Mouse (Mus musculus) cerebellum, adult 8-10 months (tissue): ENCODE results near the gene Cd24a.

ENCODE experiments used
- DNase-seq: peaks from one replicate; pipeline ENCODE4 v3.0.0; 2022

Gene Cd24a

DNA sequence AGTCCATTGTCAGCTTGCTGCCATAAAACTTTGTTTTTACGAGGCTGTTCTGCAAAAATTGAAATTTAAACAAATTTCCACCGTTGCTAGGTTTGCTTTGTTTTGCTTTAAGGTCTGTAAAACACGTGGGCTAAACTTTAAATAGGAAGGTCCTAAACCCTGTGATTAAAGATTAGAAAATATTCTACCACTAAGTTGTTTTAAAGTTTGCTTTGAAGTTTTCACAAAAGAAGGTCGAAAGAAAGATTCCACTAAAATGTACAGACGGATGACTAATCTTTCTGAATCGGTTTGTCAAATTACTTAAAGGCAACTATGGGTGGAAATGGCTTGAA lies at the start of gene Cd24a:
Gene Cd24a (plus strand): TSS at position 288 of the 335 bp plus-strand sequence.
- DNase-seq = no peak

DNA sequence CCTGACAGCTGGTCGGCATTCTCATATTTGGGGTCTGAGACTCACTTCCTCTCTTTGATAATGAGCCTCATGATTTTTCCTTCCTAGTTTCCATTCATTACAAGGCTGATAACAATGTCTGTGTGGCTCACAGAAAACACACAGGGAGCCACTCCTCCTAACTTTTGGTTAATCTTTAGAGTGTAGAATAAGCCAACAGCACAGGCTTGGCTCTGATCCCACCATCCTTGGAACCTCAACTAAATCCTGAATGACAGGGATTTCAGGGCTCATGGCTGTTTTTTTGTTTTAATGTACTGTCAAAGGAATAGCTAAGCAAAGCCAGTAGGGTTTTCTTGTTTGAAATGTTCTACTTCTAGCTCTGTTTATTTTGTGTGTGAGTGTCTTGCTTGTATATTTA lies 43.7 kb upstream of the Cd24a start:
- DNase-seq = no peak

DNA sequence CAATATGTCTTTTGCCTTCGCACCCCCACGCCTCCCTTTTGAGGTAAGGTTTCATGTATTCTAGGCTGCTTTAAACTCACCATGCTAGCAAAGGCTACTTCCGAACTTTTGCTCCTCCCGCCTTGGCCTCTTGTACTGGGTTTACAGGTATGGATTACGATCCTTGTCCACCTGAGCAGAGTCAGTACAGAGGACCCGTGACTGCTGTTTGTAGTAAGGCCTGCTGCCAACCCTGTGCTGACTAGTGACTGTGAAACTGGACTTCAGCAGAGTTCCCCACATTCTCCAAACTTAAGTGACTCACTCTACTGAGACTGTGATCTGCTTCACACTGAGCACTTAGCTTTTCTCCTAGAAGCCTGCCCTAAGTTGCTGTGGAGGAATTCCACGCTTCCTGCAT lies 40.4 kb upstream of the Cd24a start:
- no peak for DNase-seq

DNA sequence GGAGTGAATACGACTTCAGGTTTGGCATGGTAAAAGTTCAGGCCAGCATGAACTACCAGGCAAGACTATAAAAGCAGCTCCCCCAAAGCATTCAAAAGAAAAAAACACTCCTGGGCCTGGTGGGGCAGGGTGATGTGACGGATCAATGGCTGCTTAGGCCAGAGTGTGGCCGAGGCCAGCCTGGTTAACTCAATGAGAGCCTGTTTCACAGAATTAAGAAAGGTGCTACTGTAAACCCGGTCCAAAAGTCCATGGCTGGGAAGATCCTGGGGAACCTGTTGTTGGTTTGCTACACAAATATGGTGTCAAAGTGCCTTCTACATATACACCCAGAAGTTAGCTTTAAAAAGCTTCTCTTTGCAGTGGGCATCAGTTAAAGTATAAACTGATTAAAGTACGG lies 39.3 kb upstream of the Cd24a start:
- no peak for DNase-seq

DNA sequence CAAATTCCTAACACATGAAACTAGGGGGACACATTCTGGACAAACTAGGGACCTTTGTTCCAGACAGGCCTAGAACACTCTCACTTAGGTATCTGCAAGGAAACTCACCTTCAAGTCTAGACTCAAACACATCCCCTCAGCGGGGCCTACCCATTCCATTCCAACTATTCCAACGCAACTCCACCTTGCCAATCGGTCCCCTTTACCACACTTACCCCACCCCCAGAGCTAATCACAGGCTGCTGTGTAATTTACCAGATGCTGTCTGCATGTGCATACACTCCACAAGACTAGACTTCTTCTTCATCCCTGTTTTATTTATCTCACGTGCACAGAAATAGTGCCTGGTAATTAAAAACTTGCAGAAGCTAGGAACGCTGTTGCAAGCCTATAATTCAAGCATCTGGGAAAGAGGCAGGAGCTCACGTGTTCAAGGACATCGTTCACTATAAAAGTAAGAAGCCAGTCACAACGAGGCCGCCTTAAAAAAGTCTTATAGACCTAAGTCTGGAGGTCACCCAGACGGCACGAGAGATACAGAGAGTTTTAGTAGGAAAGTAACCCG lies 38.3 kb upstream of the Cd24a start:
- no peak for DNase-seq

DNA sequence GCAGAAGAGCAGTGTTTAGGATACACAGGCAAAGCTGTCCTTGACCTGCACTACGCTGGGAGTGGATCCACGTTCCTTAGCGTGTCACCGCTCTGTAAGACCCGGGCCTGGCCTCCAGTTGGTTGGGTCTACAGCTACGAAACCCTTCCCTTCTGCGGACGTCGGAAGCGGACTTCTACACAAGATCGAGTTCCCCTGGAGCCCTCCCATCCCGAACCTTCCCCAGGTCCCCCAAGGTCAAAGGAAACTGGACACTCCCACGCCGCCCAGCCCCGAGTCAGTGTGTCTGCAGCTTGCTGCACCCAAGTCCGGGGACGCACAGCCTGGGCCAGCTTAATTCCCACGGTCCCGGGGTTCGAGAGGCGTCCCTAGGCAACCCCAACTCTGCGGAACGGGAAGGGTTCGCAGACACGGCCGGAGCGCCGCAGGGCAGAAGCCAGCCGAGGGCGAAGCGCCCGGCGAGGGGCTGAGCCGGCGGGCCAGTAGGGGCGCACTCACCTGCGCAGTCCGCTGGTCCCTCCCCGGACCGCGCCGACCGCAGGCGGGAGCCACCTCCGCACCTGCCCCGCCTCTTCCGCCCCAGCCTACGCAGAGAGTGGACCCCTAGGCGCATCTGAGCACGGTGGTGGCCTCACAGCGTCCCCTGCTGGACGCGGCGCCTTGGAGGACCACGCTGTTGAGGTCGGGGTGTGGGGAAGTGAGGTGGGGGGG lies 37.5 kb upstream of the Cd24a start, which contains the start of gene 1700021F05Rik:
Gene 1700021F05Rik (minus strand): TSS at position 553 of the 711 bp plus-strand sequence.
- peak; percentile 95 for DNase-seq

DNA sequence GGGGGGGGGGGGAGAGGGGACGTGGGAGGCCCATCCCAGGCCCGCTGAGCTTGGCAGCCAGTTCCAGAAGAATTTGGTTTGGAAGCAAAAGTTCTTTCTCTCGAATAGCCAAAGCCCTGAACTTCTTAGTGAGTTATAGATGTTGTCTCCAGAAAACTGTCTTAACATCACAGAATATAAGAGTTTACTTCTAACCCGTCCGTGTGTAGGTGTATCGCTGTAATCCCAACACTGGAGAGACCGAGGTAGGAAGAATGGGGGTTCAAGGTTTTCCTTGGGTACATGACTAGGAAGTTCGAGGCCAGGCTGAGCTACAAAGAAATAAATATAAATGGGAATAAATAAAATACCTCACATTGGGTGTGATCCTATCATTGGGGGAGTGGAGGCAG lies 36.9 kb upstream of the Cd24a start:
- DNase-seq = no peak

DNA sequence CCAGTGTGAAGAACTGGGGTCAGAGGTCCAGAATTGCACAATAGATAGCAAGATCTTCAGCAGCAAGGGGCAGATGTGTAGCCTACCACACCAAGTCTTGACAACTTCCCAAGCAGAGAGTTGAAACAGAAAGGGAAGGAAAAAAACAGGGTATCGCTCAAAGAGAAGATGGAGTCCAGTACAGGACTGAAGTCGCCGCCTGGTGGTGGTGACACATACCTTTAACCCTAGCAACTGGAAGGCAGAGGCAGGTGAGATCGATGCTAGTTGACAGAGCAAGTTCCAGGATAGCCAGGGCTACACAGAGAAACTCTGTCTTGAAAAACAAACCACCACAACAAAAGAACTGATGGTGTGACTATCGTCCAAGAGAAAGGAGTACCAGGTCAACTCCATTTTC lies 28.7 kb upstream of the Cd24a start:
- DNase-seq = no peak

DNA sequence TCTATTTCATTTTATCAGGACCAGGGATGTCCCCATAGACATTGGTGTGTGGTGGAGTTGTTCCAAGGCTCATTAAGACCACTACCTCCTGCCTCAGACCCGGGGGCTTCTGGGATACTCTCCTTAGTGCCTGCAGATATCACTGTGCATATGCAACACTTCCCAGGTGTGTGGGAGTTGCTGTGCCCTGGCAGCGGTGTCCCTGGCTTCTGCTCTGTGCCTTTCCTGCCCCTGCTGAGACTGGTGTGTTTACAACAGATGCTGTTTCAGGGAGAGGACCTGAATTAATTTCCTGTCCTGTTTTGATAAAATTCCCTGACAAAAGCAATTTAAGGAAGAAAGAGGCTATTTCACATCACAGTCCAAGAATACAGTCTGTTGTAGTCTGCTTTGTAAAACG lies 27.2 kb upstream of the Cd24a start:
- DNase-seq = no peak

DNA sequence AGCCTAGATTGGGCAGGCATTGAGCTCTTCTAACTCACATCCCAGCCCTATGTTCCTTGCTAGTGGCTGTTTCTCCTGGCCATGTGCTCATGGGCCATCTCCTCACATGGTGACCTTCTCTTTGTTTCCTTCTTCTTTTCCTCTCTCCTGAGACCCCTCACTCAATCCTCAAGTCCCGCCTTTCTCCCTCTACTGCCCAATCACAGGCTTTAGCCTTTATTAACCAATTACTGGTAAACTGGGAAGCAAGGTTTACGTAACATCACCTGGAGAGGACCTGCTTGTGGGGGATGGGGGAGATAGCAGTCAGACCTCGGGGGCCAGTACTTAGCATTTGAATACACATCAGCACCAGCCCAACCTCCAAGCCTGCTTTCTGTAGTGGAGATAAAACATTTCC lies 26.7 kb upstream of the Cd24a start:
- no peak for DNase-seq

DNA sequence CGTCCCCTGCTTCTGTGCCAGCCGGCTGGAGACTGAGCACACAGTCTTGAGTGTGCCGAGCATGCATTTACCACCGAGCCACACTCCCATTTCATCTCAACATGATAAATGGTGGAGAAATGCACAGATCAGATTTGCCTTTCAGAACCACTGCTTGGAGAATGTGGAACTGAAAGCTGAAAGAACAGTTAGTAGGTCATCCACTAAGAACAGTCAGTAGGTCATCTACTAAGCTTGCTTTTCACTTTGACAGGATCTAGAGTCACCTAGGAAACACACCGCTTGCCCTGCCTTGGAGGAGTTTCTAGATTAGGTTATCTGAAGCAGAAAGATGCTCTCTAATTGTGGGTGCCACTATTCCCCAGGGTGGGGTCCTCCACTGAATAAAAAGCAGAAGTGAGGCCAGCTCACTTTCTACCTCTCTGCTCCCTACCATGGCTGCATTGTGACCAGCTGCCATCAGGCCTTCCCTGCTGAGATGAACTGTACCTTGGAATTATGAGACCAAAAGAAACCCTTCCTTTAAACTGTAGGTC lies 20.4 kb upstream of the Cd24a start:
- DNase-seq = no peak

DNA sequence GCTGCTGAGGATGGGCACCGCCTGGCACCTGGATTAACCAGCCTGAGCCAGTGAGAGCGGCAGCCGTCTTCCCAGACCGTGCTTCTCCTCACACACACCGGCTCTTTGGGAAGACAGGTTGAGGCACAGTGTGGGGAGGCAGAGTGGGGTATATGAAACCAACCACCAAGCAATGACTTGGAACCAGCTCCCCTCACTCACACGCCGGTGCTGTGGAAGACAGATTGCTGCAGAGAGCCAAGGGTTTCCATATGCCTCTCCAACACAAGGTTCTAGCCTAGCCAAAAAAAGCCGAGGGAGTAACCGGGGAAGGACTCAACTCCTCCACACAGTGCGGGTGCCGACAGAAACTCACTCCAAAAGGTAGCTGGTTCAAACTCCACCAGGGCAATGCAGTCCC lies 18.8 kb upstream of the Cd24a start:
- no peak for DNase-seq

DNA sequence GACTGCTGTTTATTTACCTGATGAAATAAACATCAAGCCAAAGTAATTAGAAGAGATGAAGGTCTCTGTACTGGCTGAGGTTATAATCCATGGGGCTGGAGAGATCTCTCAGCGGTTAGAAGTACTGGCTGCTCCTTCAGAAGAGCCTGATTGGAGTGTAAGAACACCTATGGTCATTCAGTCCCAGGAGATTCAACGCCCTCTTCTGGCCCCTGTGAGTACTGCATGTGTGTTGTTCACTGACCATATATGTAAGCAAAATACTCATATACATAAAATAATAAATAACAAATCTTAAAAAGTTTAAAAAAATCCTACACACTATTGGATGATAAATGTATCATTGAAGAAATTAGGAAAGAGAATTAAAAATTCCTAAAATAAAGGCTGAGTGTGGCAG lies 17.3 kb upstream of the Cd24a start:
- no peak for DNase-seq

DNA sequence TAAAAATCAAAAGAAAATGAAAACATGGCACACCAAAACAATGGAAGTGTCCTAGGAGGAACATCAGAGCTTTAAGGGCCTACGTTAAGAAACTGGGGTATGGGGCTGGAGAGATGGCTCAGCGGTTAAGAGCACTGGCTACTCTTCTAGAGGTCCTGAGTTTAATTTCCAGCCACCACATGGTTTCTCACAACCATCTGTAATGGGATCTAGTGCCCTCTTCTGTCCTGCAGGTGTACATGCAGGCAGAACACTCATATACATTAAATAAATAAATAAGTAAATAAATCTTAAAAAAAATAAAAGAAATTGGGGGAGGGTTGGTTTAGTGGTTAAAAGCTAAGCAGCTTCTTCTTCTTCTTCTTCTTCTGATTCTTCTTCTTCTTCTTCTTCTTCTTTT lies 16.8 kb upstream of the Cd24a start:
- no peak for DNase-seq

DNA sequence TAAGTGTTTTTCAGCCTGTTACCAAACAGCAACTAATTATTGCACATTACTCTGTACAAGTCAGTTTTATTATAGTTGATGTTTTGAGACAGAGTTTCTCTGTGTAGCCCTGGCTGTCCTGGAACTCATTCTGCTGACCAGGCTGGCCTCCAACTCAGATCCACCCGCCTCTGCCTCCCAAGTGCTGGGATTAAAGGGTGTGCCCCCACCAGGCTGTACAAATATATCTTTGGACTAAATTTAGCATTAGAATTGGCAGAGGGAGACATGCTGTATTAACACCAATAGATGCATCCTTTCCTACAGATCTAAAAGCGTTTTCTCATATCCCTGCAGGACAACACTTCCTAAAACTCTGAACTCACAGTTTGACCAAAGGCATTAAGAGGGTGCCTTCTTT lies 3.7 kb upstream of the Cd24a start:
- no peak for DNase-seq

DNA sequence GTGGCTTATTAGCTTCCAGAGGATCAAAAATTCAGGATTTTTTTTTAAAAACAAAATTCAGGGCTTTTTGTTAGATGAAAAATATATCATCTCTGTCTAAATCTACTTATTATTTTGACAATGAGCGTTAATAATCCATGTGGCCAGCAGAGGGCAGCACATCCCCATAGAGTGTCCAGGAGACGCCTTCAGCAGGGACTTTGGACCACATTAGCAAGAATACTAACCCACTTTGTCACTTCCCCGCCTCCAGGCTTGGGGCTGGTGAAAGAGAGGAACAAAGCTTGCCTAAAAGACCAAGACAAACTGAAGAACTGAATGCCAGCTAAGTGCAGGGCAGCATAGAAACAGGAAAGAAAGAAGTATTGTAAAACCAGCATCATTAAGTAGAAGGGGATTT lies 3.1 kb upstream of the Cd24a start:
- peak; percentile 53 for DNase-seq

DNA sequence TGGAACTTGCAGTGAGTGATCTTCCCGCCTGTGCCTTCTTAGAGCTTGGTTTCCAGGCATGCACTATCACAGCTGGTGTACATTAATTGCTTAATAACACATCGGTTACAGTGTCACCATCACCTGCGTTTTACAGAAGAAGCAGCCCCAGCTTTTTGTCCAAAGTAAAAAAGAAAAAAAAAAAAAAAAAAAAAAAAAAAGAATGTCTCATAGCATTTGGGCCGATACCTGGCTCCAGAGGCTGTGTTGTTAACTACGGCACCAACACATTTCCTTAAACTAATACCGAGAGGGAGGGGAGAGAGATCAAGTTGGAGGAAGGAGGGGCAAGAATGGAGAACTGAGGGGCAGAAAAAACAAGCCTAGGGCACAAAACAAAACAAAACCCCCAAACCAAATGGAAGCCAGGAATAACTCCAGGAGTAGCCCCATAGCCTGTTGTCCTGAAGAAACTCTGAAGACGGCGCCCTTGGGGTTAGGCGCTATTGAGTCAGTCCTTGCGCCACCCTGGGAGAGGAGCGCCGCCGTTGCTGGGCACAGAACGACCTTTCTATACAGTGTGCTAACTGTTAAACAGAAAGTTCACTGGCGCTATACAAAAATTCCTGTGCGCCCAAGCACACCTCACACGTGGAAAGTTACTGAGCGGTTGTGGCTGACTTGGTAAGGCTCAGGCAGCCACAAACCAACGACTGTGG lies 636 bp upstream of the Cd24a start:
- DNase-seq = no peak

DNA sequence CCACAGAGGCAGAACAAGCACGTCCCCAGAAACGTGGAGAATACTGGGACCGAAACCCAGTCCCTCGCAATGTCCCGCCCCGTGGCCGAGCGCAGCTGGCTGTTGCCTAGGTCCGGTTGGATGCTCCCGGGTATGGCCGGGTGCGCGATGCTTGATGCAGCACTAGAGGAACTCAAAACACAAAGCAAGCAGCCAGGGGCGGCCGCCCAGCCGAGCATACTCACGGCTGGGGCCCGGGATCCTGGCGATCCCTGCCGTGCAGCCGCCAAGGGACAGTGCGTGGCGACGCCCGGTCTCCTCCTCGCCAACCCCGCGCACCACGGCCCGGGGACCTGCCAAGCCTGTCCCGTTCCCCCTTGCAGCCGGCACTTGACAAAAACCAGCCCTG lies 276 bp downstream of the Cd24a start:
- no peak for DNase-seq

DNA sequence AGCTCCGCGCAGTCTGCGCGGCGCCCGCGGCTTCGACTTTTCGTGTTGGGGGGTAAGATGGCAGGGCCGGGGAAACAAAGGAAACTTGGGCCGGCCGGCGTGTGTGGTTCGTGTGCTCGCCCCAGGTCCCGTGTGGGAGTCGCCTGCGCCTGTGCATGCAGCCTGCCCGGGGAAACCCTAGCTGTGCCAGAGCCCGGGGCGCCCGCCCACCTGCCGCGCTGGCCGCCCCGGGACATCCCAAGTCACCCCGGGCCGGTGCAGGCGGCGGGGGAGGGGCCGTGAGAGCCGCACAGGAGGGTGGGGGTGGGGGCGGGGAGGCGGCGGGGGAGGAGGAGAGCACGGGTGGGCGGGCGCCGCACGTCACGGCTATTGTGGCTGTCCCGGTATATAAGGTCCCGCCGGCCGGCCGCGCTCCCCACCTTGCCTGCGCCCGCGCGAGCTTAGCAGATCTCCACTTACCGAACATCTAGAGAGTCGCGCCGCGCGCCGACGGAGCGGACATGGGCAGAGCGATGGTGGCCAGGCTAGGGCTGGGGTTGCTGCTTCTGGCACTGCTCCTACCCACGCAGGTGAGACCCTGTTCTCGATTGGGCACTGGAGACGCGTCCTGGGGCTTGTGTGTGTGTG lies 783 bp downstream of the Cd24a start:
- no peak for DNase-seq

DNA sequence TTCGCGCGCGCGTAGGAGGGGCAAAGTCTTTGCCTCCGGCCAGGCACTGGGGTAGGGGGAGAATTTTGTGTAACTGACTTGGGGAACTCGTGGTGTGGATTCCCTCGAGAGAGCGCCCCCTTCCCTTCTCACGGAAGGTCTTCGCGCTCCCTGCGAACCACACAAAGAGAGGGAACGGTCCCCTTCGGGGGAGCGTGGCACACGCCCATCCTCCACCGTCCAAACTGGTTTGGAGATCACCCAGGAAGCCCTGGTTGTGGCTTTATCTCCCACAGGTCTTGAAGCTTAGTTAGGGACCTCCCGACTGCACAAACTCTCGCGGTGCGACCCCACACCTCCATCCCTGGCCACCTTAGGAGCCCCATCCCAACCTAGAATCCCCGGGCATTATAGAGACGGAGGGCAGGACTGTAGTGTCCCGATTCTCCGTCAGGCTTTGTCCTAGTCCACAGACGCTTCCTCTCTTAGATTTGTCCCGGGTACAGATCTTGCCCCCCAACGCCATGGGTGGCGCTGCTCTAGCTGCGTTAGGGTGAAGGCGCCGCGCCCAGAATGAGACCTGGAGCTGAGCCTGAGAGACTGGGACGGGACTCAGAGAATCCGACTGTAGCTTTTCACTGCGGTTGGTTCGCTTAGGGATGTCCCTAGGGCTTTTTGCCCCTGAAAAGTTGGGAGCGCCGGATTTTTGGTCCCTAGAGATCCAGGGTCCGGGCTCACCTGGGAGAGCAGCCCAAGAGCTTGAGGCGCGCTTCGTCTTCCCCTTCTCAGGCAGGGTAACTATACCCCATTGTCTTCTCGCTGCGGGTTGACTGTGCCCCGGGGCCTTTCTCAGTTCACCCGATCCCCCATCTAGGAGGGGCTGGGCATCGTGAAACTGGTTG lies 1.5 kb downstream of the Cd24a start:
- DNase-seq = no peak

DNA sequence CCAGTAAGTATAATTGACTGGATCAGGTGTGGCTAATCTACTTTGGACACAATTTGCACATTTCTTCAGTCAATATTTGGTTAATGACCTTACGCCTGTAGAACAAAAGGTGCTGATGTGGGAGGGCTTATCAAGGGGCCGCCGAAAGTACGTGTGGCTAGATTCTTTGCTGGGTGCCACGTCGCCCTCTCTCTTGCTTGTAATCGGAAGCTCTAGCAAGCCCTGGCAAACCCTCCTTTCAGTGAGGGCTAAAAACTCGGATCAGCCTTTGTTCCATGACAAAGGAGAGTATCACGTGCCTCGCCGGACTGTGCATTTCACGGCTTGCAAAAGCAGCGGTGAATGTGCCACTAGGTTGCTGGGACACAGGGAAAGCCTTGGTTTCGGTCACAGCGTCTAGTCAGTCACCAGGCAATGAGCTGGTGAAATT lies 2.6 kb downstream of the Cd24a start:
- no peak for DNase-seq

DNA sequence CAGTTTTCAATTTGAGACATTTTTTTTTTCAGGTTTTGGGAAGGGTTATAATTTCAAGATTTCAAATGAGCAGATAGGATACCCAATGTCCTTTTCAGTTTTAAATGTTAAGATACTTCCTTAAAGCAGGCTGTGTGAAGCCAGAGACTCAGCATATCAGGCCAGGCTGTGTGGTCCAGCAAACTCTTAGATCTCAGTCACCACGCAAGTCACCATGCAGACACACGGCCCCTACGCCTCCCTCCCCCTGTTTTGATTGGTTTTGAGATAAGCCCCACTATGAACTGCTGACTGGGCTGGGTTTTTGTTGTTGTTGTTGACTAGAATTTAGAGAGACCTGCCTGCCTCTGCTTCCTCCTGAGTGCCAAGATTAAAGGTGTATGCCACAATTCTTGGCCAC lies 3.2 kb downstream of the Cd24a start:
- DNase-seq = no peak

DNA sequence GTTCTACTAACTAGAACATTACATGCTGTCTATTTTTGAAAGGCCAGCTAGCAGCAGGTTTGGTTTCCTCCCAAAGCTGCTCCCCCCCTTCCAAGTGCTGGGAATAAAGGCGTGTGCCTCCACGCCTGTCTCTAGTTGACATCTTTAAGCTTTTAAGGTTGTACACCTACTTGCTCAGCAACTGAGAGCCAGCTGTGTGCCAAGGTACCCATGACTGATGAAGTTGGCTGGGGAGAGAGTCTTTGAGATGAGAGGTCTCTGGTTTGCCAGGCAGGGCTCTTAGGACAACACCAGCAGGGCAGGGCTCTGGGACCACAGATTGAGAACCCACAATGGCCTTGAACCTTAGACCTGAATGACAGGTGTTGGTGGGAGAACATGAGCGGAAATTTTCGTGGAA lies 6.5 kb downstream of the Cd24a start:
- no peak for DNase-seq
